Mouse (Mus musculus): Measurements from ENCODE around the gene Lalba. TPM values are rescaled to one million over a fixed set of nuclear protein-coding genes. Genes with fewer than 3 reads are reported as not detected.
"Not testable (repeated sequence)": the region's sequence is repeated elsewhere in the genome, so short reads cannot be mapped to it uniquely, and the experiment has no call there.

Lalba gene
- polyA plus RNA-seq (2015; fragmentation: Nextera tagmentation; extraction: Ambion mirVana): not detected in 2 replicates

DNA sequence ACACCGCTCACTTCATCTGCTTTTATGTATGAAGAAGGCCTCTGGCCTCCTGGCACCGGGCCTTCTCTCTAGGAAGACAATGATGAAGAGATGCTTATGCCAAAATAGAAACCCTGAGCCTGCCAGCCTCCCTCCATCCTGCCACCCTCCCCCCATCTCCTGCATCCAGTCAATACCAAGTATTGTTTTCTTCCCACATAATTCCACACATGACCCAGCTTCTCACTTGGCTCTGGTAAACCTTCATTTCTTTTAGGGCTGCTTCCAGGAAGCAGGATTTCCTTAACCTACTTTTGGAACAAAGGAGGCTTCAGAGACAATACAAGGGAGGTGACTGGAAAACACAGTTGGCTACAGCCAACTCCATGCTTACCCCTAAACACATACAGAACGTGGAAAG is at the start of gene Lalba:
Gene Lalba, minus strand, starts transcription at position 21 of the 400 bp plus-strand sequence.
- Histone ChIP-seq H3K9ac (no peak within 1 kb of the TSS), H3K36me3 (no peaks in the 10 kb centered on the region), H3K4me3 (replicated peaks) (no peak within 1 kb of the TSS), H3K27ac (no peak within 1 kb of the TSS), H3K9me3 (replicated peaks) (no peaks in the 10 kb centered on the region), H3K27me3 (no peaks in the 10 kb centered on the region), H3K4me2 (no peak within 1 kb of the TSS), H3K4me1 (replicated peaks) (no peaks in the 10 kb centered on the region)
- ATAC-seq (ENCODE audit: low read depth) (no peak), DNase-seq (no peak)
- 41% methylated on average over 3 of the region's 3 CpGs for WGBS (ENCODE audit: insufficient replicate concordance)

DNA sequence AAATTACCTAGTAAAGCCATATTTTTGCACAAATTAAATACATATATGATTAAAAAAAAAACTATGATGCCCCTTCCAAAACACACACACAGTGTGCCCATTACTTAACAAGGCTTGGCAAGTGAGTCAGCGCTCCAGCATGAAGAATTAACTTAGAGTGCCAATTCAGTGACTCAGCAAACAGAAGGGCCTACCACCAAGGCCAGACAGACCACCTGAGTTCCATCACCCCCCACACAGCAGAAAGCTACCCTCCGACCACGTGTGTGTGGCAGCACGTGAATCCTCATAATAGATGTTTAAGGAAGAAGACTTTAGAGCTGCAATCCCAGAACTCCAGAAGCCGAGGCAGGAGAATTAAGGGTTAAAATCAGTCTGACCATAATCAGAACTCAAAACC is 49.8 kb upstream of the Lalba start:
- H3K36me3 ChIP-seq: peaks cover 47% of the 10 kb centered on the region
- WGBS (ENCODE audit: insufficient replicate concordance): 15% methylated on average over 5 of the region's 5 CpGs
- ATAC-seq (ENCODE audit: low read depth) (no peak), DNase-seq (no peak)
- H3K4me1 ChIP-seq (replicated peaks): peaks cover 38% of the 10 kb centered on the region
- no peaks in the 10 kb centered on the region for H3K9me3 ChIP-seq (replicated peaks)
- peak overlapping the region; percentile 87 for H3K4me3 ChIP-seq (replicated peaks)
- peak overlapping the region; percentile 91 for H3K9ac ChIP-seq
- peak overlapping the region; percentile 96; the same call in 1 of the 2 replicates for H3K27ac ChIP-seq
- H3K27me3 ChIP-seq: no peaks in the 10 kb centered on the region
- H3K4me2 ChIP-seq: peak overlapping the region; percentile 88

DNA sequence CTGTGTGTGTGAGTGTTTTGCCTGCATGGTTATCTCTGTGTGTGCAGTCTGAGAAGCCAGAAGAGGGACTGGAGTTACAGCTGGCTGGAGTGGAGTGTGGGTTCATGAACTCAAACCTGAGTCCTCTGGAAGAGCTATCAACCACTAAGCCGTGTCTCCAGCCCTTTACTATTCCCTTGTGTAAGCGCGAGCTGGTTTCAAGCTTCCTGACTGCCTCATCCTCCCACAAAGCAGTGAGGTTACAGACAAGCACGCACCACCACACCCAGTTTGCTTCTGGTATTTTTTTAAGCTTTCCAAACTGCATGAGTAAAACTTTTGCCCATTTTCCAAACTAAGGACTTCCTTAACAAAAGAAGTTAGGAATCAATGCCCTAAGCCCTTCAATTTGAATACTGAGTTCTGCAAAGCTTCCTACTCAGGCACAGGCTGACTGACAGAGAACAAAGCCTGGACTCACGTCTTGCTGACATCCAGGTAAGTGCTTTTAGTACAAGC is 45.6 kb upstream of the Lalba start:
- ATAC-seq (ENCODE audit: low read depth) (no peak), DNase-seq (no peak)
- Histone ChIP-seq H3K9me3 (replicated peaks) (no peaks in the 10 kb centered on the region), H3K36me3 (peaks cover 86% of the 10 kb centered on the region), H3K4me3 (replicated peaks) (no peak overlapping the region), H3K9ac (no peak overlapping the region), H3K4me1 (replicated peaks) (peaks cover 45% of the 10 kb centered on the region), H3K27ac (no peak overlapping the region), H3K4me2 (no peak overlapping the region), H3K27me3 (no peaks in the 10 kb centered on the region)
- 84% methylated on average over 5 of the region's 5 CpGs for WGBS (ENCODE audit: insufficient replicate concordance)

DNA sequence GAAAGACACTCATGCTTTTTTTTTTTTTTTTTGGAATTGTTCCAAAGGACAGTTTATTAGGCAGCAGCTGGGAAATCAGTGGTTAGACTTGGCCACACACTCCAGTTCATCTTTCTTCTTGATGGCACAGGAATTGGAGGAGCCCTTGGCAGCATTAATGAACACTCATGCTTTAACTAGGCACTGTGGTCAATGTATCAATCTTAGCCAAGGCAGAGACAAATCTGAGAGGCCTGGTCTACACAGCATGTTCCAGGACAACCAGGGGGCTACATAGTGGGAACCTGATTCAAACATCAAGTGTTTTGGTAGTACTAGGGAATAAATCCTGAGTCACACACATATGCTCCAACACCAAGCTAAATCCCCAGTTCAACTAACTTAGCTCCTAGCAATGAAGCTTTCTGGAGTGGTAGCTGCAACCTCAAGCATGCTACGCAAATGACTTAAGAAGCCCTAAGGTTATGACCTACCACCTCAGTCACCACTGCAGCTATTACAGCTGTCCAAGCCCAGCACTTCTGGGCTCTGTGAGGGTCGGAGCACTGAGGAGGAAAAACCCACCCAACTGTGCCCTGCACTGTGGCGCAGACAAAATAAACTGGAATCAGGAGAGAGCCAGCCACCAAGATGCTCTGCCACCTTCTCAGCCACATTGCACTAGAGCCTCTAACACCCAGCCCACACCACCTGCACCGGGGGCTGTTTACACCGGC is 44.7 kb upstream of the Lalba start:
- peaks cover 36% of the 10 kb centered on the region for H3K4me1 ChIP-seq (replicated peaks)
- H3K4me3 ChIP-seq (replicated peaks): no peak overlapping the region
- peaks cover 95% of the 10 kb centered on the region for H3K36me3 ChIP-seq

DNA sequence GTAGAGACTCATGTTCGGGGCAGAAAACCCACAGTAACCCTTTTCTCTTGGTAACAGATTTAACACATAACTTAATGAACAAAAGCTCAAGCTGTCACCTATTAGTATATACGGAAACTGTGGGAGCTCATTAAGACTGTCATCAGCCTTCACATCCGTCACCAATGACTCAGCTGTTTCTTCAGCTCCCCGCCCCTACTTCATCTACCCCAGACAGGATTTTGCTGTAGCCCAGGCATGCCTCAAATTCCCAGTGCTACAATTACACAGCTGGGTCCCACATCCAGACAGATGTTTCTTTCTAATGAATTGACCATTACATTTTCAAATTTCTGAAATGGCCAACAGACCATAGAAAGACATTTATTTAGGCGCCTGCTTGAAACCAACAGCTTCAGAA is 43.5 kb upstream of the Lalba start:
- DNase-seq (peak; percentile 39), ATAC-seq (ENCODE audit: low read depth) (peak; percentile 85)
- 63% methylated on average over 5 of the region's 5 CpGs for WGBS (ENCODE audit: insufficient replicate concordance)
- Histone ChIP-seq H3K36me3 (peaks cover 97% of the 10 kb centered on the region), H3K27ac (peak overlapping the region; percentile 30), H3K9ac (no peak overlapping the region), H3K4me3 (replicated peaks) (no peak overlapping the region), H3K9me3 (replicated peaks) (no peaks in the 10 kb centered on the region), H3K4me2 (no peak overlapping the region), H3K27me3 (no peaks in the 10 kb centered on the region), H3K4me1 (replicated peaks) (peaks cover 25% of the 10 kb centered on the region)

More for the DNA sequence above, 44.7 kb upstream of the Lalba start:
- no peak overlapping the region for H3K4me2 ChIP-seq
- WGBS (ENCODE audit: insufficient replicate concordance): 94% methylated on average over 5 of the region's 5 CpGs
- no peaks in the 10 kb centered on the region for H3K9me3 ChIP-seq (replicated peaks)
- H3K9ac ChIP-seq: no peak overlapping the region
- DNase-seq (no peak), ATAC-seq (ENCODE audit: low read depth) (no peak)
- no peaks in the 10 kb centered on the region for H3K27me3 ChIP-seq
- H3K27ac ChIP-seq: no peak overlapping the region

DNA sequence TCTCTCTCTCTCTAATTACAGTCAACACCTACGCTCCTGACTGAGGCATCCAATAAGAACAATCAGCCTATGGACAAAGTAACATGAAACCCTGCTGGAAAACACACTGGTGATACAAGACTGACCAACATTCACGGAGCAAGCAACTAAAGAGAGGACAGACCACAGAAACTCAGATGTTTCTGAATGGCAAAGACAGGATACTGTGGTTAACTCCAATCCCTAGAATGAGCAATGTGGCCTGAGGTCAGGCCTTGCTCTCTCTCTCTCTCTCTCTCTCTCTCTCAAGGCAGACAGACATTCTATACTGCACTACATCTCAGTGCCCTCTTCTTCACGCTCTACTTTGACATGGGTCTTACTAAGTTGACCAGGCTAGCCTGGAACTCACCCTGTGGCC is 38.7 kb upstream of the Lalba start:
- Histone ChIP-seq H3K27me3 (no peaks in the 10 kb centered on the region), H3K4me1 (replicated peaks) (peaks cover 8% of the 10 kb centered on the region), H3K4me2 (no peak overlapping the region), H3K36me3 (peaks cover 79% of the 10 kb centered on the region), H3K9me3 (replicated peaks) (no peaks in the 10 kb centered on the region), H3K4me3 (replicated peaks) (no peak overlapping the region), H3K9ac (no peak overlapping the region), H3K27ac (no peak overlapping the region)
- WGBS (ENCODE audit: insufficient replicate concordance): 79% methylated on average over 3 of the region's 3 CpGs
- DNase-seq (no peak), ATAC-seq (ENCODE audit: low read depth) (no peak)

DNA sequence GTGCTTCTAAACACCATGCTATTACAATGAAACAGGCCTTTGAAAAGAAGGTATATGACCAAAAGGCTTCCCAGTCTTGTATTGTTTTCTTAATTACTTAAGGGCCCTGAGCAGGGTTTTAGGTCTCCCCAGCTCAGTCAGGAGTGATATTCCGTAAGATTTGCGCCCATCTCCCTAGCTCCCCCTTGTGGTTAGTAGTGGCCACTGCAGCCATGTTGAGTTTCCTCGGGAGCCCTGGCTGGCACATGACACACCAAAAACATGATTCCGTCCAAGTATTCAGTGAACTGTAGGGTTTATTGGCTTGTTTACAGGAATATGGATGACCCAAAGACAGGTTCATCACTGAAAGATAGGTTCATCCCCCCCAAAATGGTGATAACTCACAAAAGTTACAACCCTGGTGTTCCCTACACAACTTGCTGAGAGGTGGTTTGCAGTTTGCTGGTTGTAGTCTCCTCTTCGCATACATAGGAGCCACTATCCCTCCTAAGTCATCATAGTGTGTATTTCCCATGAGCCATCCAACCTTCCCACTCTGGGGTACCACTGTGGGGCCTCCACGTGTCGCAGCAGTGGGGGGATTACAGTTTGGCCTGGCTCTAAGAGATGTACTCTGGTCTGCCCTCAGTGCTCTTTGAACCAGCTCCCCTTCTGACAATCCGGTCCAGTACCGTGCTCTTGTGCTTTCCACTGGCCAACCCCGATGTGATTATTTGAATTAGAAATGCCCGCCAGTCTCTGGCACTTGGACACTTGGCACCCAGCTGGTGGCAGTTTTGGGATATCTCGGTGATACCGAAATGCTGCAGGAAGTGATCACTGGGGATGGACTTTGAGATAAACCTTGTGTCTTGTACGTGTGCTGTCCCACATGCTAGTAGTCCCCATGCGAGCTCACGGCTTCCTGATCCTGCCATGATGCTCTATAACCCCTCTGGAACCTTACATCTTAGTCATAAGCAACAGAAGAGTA is 35.1 kb upstream of the Lalba start:
- Histone ChIP-seq H3K36me3 (peaks cover 46% of the 10 kb centered on the region), H3K27me3 (no peaks in the 10 kb centered on the region), H3K9me3 (replicated peaks) (no peaks in the 10 kb centered on the region), H3K4me1 (replicated peaks) (peaks cover 9% of the 10 kb centered on the region; the same call in 1 of the 2 replicates), H3K4me3 (replicated peaks) (no peak overlapping the region), H3K27ac (no peak overlapping the region; the same call in 1 of the 2 replicates), H3K9ac (no peak overlapping the region), H3K4me2 (no peak overlapping the region)
- peak; percentile 32; the same call in 1 of the 2 replicates for ATAC-seq (ENCODE audit: low read depth)
- peak; percentile 51 for DNase-seq
- WGBS (ENCODE audit: insufficient replicate concordance): 52% methylated on average over 16 of the region's 16 CpGs

DNA sequence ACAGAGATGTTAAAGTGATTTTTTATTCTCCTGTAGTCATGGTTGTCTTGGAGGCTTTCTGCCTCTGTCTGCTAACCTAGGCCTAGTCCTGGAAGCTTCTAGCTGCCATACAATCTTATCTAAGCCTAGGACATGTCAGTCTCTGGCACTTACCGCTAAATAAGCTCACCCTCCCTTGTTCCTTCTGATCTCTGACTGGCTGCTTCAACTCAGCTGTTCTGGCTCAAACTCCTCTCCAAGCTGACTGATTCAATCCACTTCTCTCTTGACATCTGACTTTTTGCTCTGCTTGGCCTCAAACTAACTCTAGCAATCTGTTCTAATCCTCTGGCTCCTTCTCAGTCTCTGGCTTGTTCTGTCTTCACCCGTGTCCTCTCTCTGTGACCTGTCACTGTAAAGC is 32.3 kb upstream of the Lalba start:
- Histone ChIP-seq H3K36me3 (peaks cover 19% of the 10 kb centered on the region), H3K4me1 (replicated peaks) (peaks cover 25% of the 10 kb centered on the region)
- not testable (repeated sequence) for H3K27me3 ChIP-seq; ATAC-seq (ENCODE audit: low read depth); H3K27ac ChIP-seq; DNase-seq; H3K4me2 ChIP-seq; H3K4me3 ChIP-seq (replicated peaks); H3K9ac ChIP-seq; H3K9me3 ChIP-seq (replicated peaks)
- 39% methylated on average over 2 of the region's 2 CpGs for WGBS (ENCODE audit: insufficient replicate concordance)

DNA sequence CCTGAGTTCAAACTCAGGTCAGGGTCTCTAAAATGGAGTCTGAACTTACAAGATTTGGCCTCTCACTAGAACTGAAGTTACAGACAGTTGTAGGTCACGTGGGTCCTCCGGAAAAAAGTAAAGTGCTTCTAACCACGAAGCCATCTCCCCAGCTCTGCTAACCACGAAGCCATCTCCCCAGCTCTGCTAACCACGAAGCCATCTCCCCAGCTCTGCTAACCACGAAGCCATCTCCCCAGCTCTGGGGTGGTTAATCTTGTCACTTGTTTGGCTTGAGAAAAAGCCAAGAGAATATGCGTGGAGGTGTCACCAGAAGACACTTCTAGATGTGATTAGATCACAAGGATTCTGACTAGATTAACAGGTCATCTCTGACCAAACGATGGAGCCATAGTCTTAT is 31.6 kb upstream of the Lalba start:
- no peak for ATAC-seq (ENCODE audit: low read depth)
- Histone ChIP-seq H3K9me3 (replicated peaks) (no peaks in the 10 kb centered on the region), H3K4me1 (replicated peaks) (peaks cover 25% of the 10 kb centered on the region), H3K4me2 (no peak overlapping the region), H3K36me3 (peaks cover 14% of the 10 kb centered on the region), H3K9ac (no peak overlapping the region), H3K27me3 (no peaks in the 10 kb centered on the region), H3K4me3 (replicated peaks) (no peak overlapping the region), H3K27ac (no peak overlapping the region)
- no peak for DNase-seq
- 25% methylated on average over 8 of the region's 8 CpGs for WGBS (ENCODE audit: insufficient replicate concordance)

DNA sequence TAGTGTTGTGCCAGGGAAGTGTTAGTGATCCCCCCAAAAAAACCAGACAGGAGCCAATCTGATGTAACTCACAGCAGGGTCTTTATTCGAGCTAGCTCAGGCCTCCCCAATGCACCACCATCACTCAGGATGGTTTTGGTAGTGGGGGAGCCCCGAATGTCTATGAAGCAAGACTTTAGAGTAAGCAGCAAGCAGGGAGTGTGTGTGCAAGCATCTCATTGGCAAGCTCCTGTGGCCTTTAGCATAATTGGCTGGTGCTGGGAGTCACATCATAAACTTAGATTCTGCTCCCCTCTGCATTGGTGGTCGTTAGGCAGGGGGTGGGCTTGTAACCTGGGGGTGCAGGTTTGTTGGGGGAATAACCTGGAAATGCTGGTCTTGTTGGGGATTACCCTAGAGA is 31.2 kb upstream of the Lalba start:
- WGBS (ENCODE audit: insufficient replicate concordance): 40% methylated on average over 3 of the region's 3 CpGs
- H3K9ac ChIP-seq; ATAC-seq (ENCODE audit: low read depth); DNase-seq; H3K27me3 ChIP-seq; H3K9me3 ChIP-seq (replicated peaks); H3K27ac ChIP-seq; H3K4me3 ChIP-seq (replicated peaks); H3K4me2 ChIP-seq: not testable (repeated sequence)
- peaks cover 25% of the 10 kb centered on the region for H3K4me1 ChIP-seq (replicated peaks)
- H3K36me3 ChIP-seq: peaks cover 14% of the 10 kb centered on the region

DNA sequence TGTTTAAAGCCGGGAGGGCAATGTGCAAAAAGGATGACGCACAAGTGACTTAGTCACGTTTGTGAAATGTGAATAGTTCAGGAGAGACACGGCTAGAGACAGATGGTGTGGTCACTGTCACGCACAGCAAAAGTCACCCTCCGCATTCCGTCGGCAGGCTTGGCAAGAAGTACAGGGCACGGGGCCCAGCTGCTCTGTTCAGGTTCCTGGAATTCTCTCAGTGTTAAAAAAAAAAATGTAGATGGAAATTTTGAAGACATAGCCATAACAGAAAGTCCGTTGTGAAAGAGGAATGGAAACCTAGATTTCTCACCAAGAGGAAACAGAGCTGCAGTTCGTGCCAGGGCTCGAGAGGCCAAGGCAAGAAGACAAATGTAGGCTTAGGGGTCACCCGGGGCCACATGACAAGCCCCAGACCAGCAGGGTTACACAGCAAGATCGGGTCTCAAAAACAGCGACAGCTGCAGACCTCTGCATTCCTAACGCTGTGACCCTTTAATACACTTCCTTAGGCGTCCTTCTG is 30.3 kb upstream of the Lalba start:
- WGBS (ENCODE audit: insufficient replicate concordance): 58% methylated on average over 17 of the region's 17 CpGs
- no peak overlapping the region for H3K4me3 ChIP-seq (replicated peaks)
- ATAC-seq (ENCODE audit: low read depth) (no peak), DNase-seq (no peak)
- H3K27me3 ChIP-seq: no peaks in the 10 kb centered on the region
- H3K4me2 ChIP-seq: no peak overlapping the region
- H3K9me3 ChIP-seq (replicated peaks): no peaks in the 10 kb centered on the region
- peaks cover 6% of the 10 kb centered on the region for H3K36me3 ChIP-seq
- no peak overlapping the region for H3K27ac ChIP-seq
- H3K4me1 ChIP-seq (replicated peaks): peaks cover 25% of the 10 kb centered on the region
- H3K9ac ChIP-seq: no peak overlapping the region

Measured in liver, embryonic 13.5 days (tissue).